Mouse (Mus musculus) limb, embryonic 14.5 days (tissue): ENCODE results near the gene Tex14. TPM values are rescaled to one million over a fixed set of nuclear protein-coding genes. Genes with fewer than 3 reads are reported as not detected.

Experiments
- ATAC-seq: fragments of 200-750 bp; cut with Nextera tagmentation; 2 replicates; pipeline ENCODE4 v1.8.0; 2017; ENCODE audit warnings: low read depth, moderate number of reproducible peaks, moderate TSS enrichment; ENCODE audit not compliant: low FRiP score
- DNase-seq: peaks from one replicate; pipeline ENCODE4 v3.0.0-alpha.2; 2015; ENCODE audit warnings: low spot score
- H3K27ac ChIP-seq: fragments of 300-500 bp; sonication (generic); replicated peaks from 2 replicates; pipeline ENCODE4 v1.5.1; 2014; ENCODE audit warnings: low read depth, mild to moderate bottlenecking, low read length, moderate library complexity, mixed read lengths
- H3K27me3 ChIP-seq: fragments of 300-500 bp; sonication (generic); 2 replicates; pipeline ENCODE4 v1.6.1; 2014; ENCODE audit warnings: low read length, mixed read lengths; ENCODE audit not compliant: control insufficient read depth, insufficient read depth
- H3K36me3 ChIP-seq: fragments of 300-500 bp; sonication (generic); 2 replicates; pipeline ENCODE4 v1.6.1; 2014; ENCODE audit warnings: mild to moderate bottlenecking, low read length, moderate library complexity, mixed read lengths; ENCODE audit not compliant: control insufficient read depth, insufficient read depth
- H3K4me1 ChIP-seq: fragments of 300-500 bp; sonication (generic); 2 replicates; pipeline ENCODE4 v1.6.1; 2014; ENCODE audit warnings: antibody characterized with exemption, low read length, mixed read lengths; ENCODE audit not compliant: control insufficient read depth, insufficient read depth
- H3K4me2 ChIP-seq: fragments of 300-500 bp; sonication (generic); replicated peaks from 2 replicates; pipeline ENCODE4 v1.6.1; 2014; ENCODE audit warnings: low read depth, mild to moderate bottlenecking, low read length, moderate library complexity; ENCODE audit not compliant: severe bottlenecking
- H3K4me3 ChIP-seq: fragments of 300-500 bp; sonication (generic); replicated peaks from 2 replicates; pipeline ENCODE4 v1.5.1; 2014; ENCODE audit warnings: low read length
- H3K9ac ChIP-seq: fragments of 300-500 bp; sonication (generic); 2 replicates; pipeline ENCODE4 v1.6.1; 2014; ENCODE audit warnings: mild to moderate bottlenecking, low read depth, low read length, moderate library complexity; ENCODE audit not compliant: severe bottlenecking
- H3K9me3 ChIP-seq: fragments of 300-500 bp; sonication (generic); 2 replicates; pipeline ENCODE4 v1.6.1; 2016; ENCODE audit warnings: low read length; ENCODE audit not compliant: control insufficient read depth
- POLR2A ChIP-seq: fragments of 200-500 bp; IDR thresholded peaks from 2 replicates; pipeline ENCODE4 v1.8.0; 2012; ENCODE audit warnings: inconsistent platforms, mild to moderate bottlenecking, moderate library complexity, borderline replicate concordance; ENCODE audit not compliant: insufficient read depth, insufficient read length; ENCODE audit errors: extremely low read depth
- WGBS: fragments of 180-500 bp; shearing (Covaris S2); extraction: QIAGEN DNeasy Blood & Tissue Kit; methylation state at CpG from one replicate; pipeline ENCODE4 v1.1.7; 2014; 5-methylcytosine and 5-hydroxymethylcytosine counted together
- polyA plus RNA-seq, 2 experiments: library from polyadenylated mRNA; depleted of rRNA in 1 of 2; stranded (reverse) in 1 of 2; unstranded in 1 of 2; fragments of >200 nt; fragmentation: Nextera tagmentation in 1 of 2; extraction: Ambion mirVana in 1 of 2; gene quantifications; 2 replicates each; pipeline versions ENCODE4 v1.2.1 to v1.2.3; 2012 to 2014

The Tex14 gene
- polyA plus RNA-seq, 2 experiments, result 1.3 to 2.0 TPM

DNA sequence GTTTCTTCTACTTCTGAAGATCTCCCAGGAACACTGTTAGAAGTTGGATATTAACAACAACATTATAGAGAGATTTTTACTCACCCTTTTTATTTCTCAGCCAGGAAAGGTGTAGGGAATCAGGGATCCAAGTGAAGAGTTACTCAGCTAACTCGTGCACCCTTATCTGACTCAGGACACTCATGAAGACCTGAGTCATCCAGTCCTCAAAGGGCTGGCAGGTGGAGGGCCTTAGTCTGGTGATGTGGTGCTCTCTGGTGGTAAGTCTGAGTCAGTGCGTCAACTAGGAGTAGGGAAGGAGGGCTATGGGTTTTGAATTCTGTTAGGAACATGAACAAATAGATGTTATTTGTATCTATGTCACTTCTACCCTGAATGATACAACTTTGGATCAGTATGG, 114.4 kb downstream of the Tex14 start:
- 9% methylated on average over 2 of the region's 2 CpGs for WGBS
- Histone ChIP-seq H3K9ac (no peak overlapping the region), H3K4me2 (no peak overlapping the region), H3K27me3 (no peaks in the 10 kb centered on the region), H3K4me3 (no peak overlapping the region), H3K4me1 (no peaks in the 10 kb centered on the region), H3K9me3 (no peaks in the 10 kb centered on the region), H3K27ac (no peak overlapping the region), H3K36me3 (no peaks in the 10 kb centered on the region)
- peak; percentile 24 for DNase-seq
- no peak for TF ChIP-seq POLR2A
- ATAC-seq, result no peak

DNA sequence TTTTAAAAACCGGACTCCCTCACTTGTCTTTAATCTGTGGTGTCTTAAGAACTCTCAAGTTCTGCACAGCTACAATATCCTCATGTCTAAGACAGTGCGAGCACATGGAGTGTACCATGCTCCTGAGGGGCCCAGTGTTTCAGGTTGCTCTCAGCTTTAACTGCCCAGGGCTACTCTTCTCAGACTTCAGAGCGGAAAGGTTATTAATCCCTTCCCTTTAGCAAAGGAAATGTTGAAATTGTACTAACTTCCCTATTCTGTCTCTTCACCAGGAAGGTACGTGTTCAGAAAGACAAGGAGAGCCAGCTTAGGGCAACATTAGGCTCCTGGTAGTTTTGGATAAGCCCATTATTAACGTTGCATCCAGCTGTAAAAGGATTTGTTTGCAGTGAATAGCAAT, 118.6 kb downstream of the Tex14 start:
- ATAC-seq, result no peak
- Histone ChIP-seq H3K4me2 (no peak overlapping the region), H3K27me3 (no peaks in the 10 kb centered on the region), H3K27ac (no peak overlapping the region), H3K4me1 (no peaks in the 10 kb centered on the region), H3K9ac (no peak overlapping the region), H3K9me3 (no peaks in the 10 kb centered on the region), H3K36me3 (no peaks in the 10 kb centered on the region), H3K4me3 (no peak overlapping the region)
- TF ChIP-seq POLR2A, result no peak
- no peak for DNase-seq
- 65% methylated on average over 5 of the region's 5 CpGs for WGBS

DNA sequence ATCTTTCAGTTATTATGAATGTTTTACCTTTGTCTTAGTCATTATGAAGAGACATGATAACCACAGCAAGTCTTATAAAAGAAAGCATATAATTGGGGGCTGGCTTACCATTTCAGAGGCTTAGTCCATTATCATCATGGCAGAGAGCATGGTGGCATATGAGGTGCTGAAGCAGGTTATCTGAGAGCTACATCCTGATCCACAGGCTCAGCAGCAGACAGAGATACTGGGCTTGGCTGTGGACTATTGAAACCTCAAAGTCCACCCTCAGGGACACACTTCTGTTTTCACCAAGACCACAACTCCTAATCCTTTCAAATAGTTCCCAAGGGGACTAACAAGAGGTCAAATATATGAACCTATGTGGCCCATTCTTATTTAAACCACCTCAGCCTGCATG, 119.1 kb downstream of the Tex14 start:
- no peaks in the 10 kb centered on the region for H3K4me1 ChIP-seq
- ATAC-seq, result no peak

DNA sequence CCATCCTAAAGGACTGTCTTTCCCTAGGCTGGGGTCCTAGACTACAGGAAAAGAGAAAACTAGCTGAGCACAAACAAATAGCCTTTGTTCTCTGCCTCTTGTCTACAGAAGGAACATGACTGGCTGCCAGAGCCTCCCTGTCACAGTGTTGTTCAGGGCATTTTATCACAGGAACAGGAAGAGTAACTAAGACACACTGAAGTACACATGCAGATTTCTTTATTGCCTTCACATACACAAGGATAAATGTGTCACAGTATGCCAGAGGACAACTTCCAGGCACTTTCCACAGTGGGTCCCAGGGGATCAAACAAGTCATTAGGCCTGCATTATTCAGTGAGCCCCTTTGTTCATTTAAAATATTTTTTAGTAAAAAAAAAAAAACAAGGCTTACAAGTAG, 119.9 kb downstream of the Tex14 start:
- Histone ChIP-seq H3K9me3 (no peaks in the 10 kb centered on the region), H3K4me1 (no peaks in the 10 kb centered on the region), H3K27me3 (no peaks in the 10 kb centered on the region), H3K36me3 (no peaks in the 10 kb centered on the region), H3K4me3 (no peak overlapping the region), H3K4me2 (no peak overlapping the region), H3K27ac (no peak overlapping the region), H3K9ac (no peak overlapping the region)
- ATAC-seq (no peak), DNase-seq (no peak)
- no peak for TF ChIP-seq POLR2A

More for the DNA sequence above, 119.1 kb downstream of the Tex14 start:
- Histone ChIP-seq H3K4me3 (no peak overlapping the region), H3K36me3 (no peaks in the 10 kb centered on the region), H3K27me3 (no peaks in the 10 kb centered on the region), H3K9me3 (no peaks in the 10 kb centered on the region), H3K27ac (no peak overlapping the region), H3K9ac (no peak overlapping the region), H3K4me2 (no peak overlapping the region)
- no peak for DNase-seq
- TF ChIP-seq POLR2A, result no peak

DNA sequence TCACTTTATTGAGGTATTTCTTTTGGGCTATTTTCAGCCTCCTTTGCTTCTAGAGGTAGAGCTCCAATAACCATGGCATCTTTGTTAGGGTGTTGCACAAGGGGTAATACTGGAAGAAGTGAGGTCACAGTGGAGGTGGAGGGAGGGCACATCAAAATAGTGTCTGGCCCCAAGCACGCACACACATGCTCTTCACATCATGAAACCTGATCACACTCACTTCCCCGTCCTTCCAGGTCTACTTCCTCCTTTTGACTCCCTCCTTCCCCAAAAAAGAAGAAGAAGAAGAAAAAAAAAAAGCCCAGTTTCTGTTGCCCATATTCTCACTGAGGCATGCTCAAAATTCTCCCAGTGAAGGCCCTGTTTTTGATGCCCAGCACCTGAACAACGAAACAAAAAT, 122.5 kb downstream of the Tex14 start:
- Histone ChIP-seq H3K27me3 (no peaks in the 10 kb centered on the region), H3K36me3 (no peaks in the 10 kb centered on the region), H3K9ac (no peak overlapping the region), H3K4me2 (no peak overlapping the region), H3K4me3 (no peak overlapping the region), H3K4me1 (no peaks in the 10 kb centered on the region), H3K27ac (no peak overlapping the region), H3K9me3 (no peaks in the 10 kb centered on the region)
- no peak for TF ChIP-seq POLR2A
- DNase-seq (no peak), ATAC-seq (no peak)
- WGBS, result 51% methylated on average over 3 of the region's 3 CpGs

DNA sequence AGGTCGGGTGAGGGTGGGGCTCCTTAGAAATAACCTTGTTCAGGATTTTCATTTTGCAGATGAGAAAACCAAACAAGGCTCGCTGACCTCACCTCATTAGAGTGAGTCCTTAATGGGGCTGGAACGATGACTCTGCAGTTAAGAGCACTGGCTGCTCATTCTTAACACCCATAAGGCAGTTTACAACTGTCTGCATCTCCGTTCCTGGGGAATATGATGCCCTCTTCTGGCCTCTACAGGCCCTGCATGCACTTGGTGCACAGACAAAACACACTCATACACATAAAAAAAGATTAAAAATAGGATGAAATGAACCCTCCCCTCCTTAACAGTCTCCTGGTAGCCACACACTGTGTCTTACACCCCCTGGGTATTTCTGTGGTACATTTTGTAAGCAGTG, 123.1 kb downstream of the Tex14 start:
- ATAC-seq (no peak), DNase-seq (no peak)
- WGBS, result 46% methylated on average over 4 of the region's 4 CpGs
- H3K4me3 ChIP-seq, result no peak overlapping the region
- TF ChIP-seq POLR2A, result no peak
- H3K27ac ChIP-seq, result no peak overlapping the region
- no peaks in the 10 kb centered on the region for H3K4me1 ChIP-seq
- no peaks in the 10 kb centered on the region for H3K27me3 ChIP-seq
- H3K36me3 ChIP-seq, result no peaks in the 10 kb centered on the region
- H3K9me3 ChIP-seq, result no peaks in the 10 kb centered on the region
- H3K9ac ChIP-seq, result no peak overlapping the region
- H3K4me2 ChIP-seq, result no peak overlapping the region
